Comparison of ENCODE assay signal across 8 mouse cellular contexts in genomic region chr9:69623312-69623711, GRCm38 (mm10).
DNase-seq lines count a peak whose midpoint lies in the region; ATAC-seq and TF ChIP-seq lines count a peak whose summit lies in the region.

No protein-coding gene starts in this region.

- H3K4me1 ChIP-seq in forebrain, postnatal 0 days (ENCODE audit: insufficient read depth), result no peaks in the 10 kb centered on the region
- no peaks in the 10 kb centered on the region for H3K4me1 ChIP-seq in forebrain, embryonic 13.5 days
- no peaks in the 10 kb centered on the region for H3K4me1 ChIP-seq in ES-E14 (ENCODE audit: control insufficient read depth in 2 of 2, insufficient read depth in 2 of 2, low read length in 2 of 2, poor library complexity in 1 of 2)

- peak; percentile 79 for TF ChIP-seq CTCF in forebrain, postnatal 0 days (IDR thresholded peaks at IDR 0.05; ENCODE audit: low read depth)

- H3K36me3 ChIP-seq in forebrain, postnatal 0 days (ENCODE audit: insufficient read depth), result no peaks in the 10 kb centered on the region
- H3K36me3 ChIP-seq in forebrain, embryonic 13.5 days (ENCODE audit: poor library complexity, severe bottlenecking), result no peaks in the 10 kb centered on the region
- no peaks in the 10 kb centered on the region for H3K36me3 ChIP-seq in ES-E14 (ENCODE audit: control insufficient read depth, insufficient read depth, low read length, poor library complexity, severe bottlenecking)

- in situ Hi-C loops in ES-E14 (cut with MboI; ENCODE audit: low sequenced_read_pairs in 2 of 2, unreplicated experiment in 2 of 2), result no loop called here

- H3K4me3 ChIP-seq in forebrain, postnatal 0 days (ENCODE audit: low read depth, low read length), result no peak overlapping the region
- H3K4me3 ChIP-seq in forebrain, embryonic 13.5 days, result no peak overlapping the region
- H3K4me3 ChIP-seq in ES-E14 (ENCODE audit: insufficient read depth in 1 of 2, low read depth in 1 of 2, low read length in 2 of 2, poor library complexity in 1 of 2, severe bottlenecking in 1 of 2), result no peak overlapping the region

- H3K9ac ChIP-seq in forebrain, postnatal 0 days, result no peak overlapping the region
- no peak overlapping the region for H3K9ac ChIP-seq in forebrain, embryonic 13.5 days
- H3K9ac ChIP-seq in ES-E14 (ENCODE audit: insufficient read depth, low read depth, low read length, poor library complexity, severe bottlenecking), result no peak overlapping the region

- intact Hi-C loops in gastrocnemius, postnatal 14 days (cut with DNase I; ENCODE audit: low total_unique reads), result loop anchor here (10.0 kb wide), 1 partner anchor 161 kb away; no protein-coding TSS in a partner anchor

- WGBS in forebrain, postnatal 0 days, result 23% methylated on average over 7 of the region's 7 CpGs
- 14% methylated on average over 7 of the region's 7 CpGs for WGBS in forebrain, embryonic 13.5 days

- DNase-seq in forebrain, postnatal 0 days, result peak; percentile 68
- DNase-seq in ES-E14 (ENCODE audit: low read depth, low spot score), result peak; percentile 70
- peak; percentile 42 for DNase-seq in c-Kit-positive CD71-positive TER-119-positive erythroid progenitor cells, embryonic 14.5 days (ENCODE audit: low spot score)
- peak; percentile 69 for DNase-seq in gastrocnemius, postnatal 14 days
- DNase-seq in layer of hippocampus, postnatal 14 days (ENCODE audit: low spot score in 2 of 2), result peak; percentile 37 to 47
- peak; percentile 66 for DNase-seq in naive thymus-derived CD4-positive, alpha-beta T cell, adult 2 months (ENCODE audit: low read depth)
- DNase-seq in thymus, postnatal 0 days (ENCODE audit: low spot score), result peak; percentile 78

- no peak for ATAC-seq in forebrain, postnatal 0 days
- no peak for ATAC-seq in forebrain, embryonic 13.5 days

- H3K4me2 ChIP-seq in forebrain, postnatal 0 days (ENCODE audit: low read depth), result no peak overlapping the region
- H3K4me2 ChIP-seq in forebrain, embryonic 13.5 days, result no peak overlapping the region

- no peaks in the 10 kb centered on the region; the same call in 1 of the 2 replicates for H3K27me3 ChIP-seq in forebrain, postnatal 0 days (ENCODE audit: insufficient read depth, low read length)
- peaks cover 30% of the 10 kb centered on the region for H3K27me3 ChIP-seq in forebrain, embryonic 13.5 days

- H3K9me3 ChIP-seq in forebrain, postnatal 0 days (ENCODE audit: low read length), result no peaks in the 10 kb centered on the region
- H3K9me3 ChIP-seq in forebrain, embryonic 13.5 days (replicated peaks), result no peaks in the 10 kb centered on the region
- H3K9me3 ChIP-seq in ES-E14 (ENCODE audit: control insufficient read depth, insufficient read depth, low read depth, low read length), result no peaks in the 10 kb centered on the region

- no peak overlapping the region for H3K27ac ChIP-seq in forebrain, postnatal 0 days (ENCODE audit: low read depth, low read length)
- H3K27ac ChIP-seq in forebrain, embryonic 13.5 days, result no peak overlapping the region
- no peak overlapping the region for H3K27ac ChIP-seq in ES-E14 (ENCODE audit: insufficient read depth, low read depth, low read length, poor library complexity, severe bottlenecking)

TF ChIP-seq in ES-E14, 5 proteins besides CTCF, POLR2A, EP300 and RAD21:
- TF ChIP-seq MAFK (IDR thresholded peaks at IDR 0.05; ENCODE audit: insufficient read depth, low read depth, low read length) (no peak), ZNF384 (IDR thresholded peaks at IDR 0.05; ENCODE audit: low read depth, low read length) (no peak), ZC3H11A (IDR thresholded peaks at IDR 0.05; ENCODE audit: borderline replicate concordance, low read depth, low read length) (no peak), HCFC1 (IDR thresholded peaks at IDR 0.05; ENCODE audit: borderline replicate concordance, insufficient read depth, low read length) (no peak), CHD2 (IDR thresholded peaks at IDR 0.05; ENCODE audit: low read depth, low read length) (no peak)
TF ChIP-seq in ES-E14: peak in this region for 0.
